Mouse (Mus musculus) embryonic fibroblast, embryonic 13.5 days (primary cell): Measurements from ENCODE around the gene Pgc. TPM values are rescaled to one million over a fixed set of nuclear protein-coding genes. Genes with fewer than 3 reads are reported as not detected.

Experiments used
- H3K27ac ChIP-seq: 2 replicates; pipeline ENCODE4 v1.5.1; 2012; ENCODE audit warnings: low read length, control low read depth, inconsistent platforms; ENCODE audit not compliant: insufficient read depth
- H3K4me1 ChIP-seq: 2 replicates; pipeline ENCODE4 v1.6.1; 2011; ENCODE audit warnings: low read length; ENCODE audit not compliant: control insufficient read depth, insufficient read depth
- H3K4me3 ChIP-seq: 2 replicates; pipeline ENCODE4 v1.5.1; 2011; ENCODE audit warnings: mild to moderate bottlenecking, control low read depth, low read length; ENCODE audit not compliant: insufficient read depth
- CTCF ChIP-seq: IDR thresholded peaks from 2 replicates; pipeline ENCODE4 v1.5.1; 2011; ENCODE audit warnings: mild to moderate bottlenecking, control low read depth, low read length, moderate library complexity, borderline replicate concordance; ENCODE audit not compliant: insufficient read depth
- POLR2A ChIP-seq: IDR thresholded peaks from 2 replicates; pipeline ENCODE4 v1.6.1; 2011; ENCODE audit warnings: low read depth, mild to moderate bottlenecking, control low read depth, low read length, moderate library complexity
- polyA plus RNA-seq: library from polyadenylated mRNA; stranded (reverse); fragments of >200 nt; gene quantifications from 2 replicates; pipeline ENCODE4 v1.2.4, GENCODE M21; 2011; ENCODE audit warnings: low read depth; ENCODE audit not compliant: missing spikeins, insufficient read length

Pgc gene
- polyA plus RNA-seq, 1 experiment, result not detected

- H3K4me3 ChIP-seq, result no peak overlapping the region
- H3K27ac ChIP-seq, result no peak overlapping the region
- no peaks in the 10 kb centered on the region for H3K4me1 ChIP-seq
- no peak for TF ChIP-seq CTCF
- no peak for TF ChIP-seq POLR2A
These were observed 9.0 kb downstream of the Pgc start for GRCm38 (mm10) chr17:47735553-47736100.

GRCm38 (mm10) chr17:47736856-47737255 lies 10.2 kb downstream of the Pgc start, which contains the start of gene Tfeb:
Gene Tfeb, plus strand, starts transcription at chr17:47737030.
- no peak within 1 kb of the TSS for H3K27ac ChIP-seq
- H3K4me3 ChIP-seq, result peak within 1 kb of the TSS; percentile 55
- TF ChIP-seq CTCF, result peak; percentile 60
- TF ChIP-seq POLR2A, result no peak; the same call in 1 of the 2 replicates
- no peaks in the 10 kb centered on the region for H3K4me1 ChIP-seq

- H3K27ac ChIP-seq, result no peak overlapping the region
These were observed 10.8 kb downstream of the Pgc start for GRCm38 (mm10) chr17:47737271-47738065.

GRCm38 (mm10) chr17:47738066-47738878 lies 11.6 kb downstream of the Pgc start:
- Histone ChIP-seq H3K4me1 (no peaks in the 10 kb centered on the region), H3K27ac (no peak overlapping the region), H3K4me3 (peak overlapping the region; percentile 55)
- no peak for TF ChIP-seq CTCF
- TF ChIP-seq POLR2A, result no peak

More at GRCm38 (mm10) chr17:47737271-47738065, 10.8 kb downstream of the Pgc start:
- no peaks in the 10 kb centered on the region for H3K4me1 ChIP-seq
- H3K4me3 ChIP-seq, result peak overlapping the region; percentile 55
- TF ChIP-seq POLR2A (peak; percentile 62), CTCF (no peak)

- Histone ChIP-seq H3K27ac (no peak overlapping the region), H3K4me3 (peak overlapping the region; percentile 55), H3K4me1 (no peaks in the 10 kb centered on the region)
- TF ChIP-seq CTCF, result no peak
- TF ChIP-seq POLR2A, result peak; percentile 30; the same call in 1 of the 2 replicates
These were observed 12.5 kb downstream of the Pgc start for GRCm38 (mm10) chr17:47738879-47739798.

GRCm38 (mm10) chr17:47740186-47740585 lies 13.5 kb downstream of the Pgc start:
- H3K4me1 ChIP-seq, result no peaks in the 10 kb centered on the region
- no peak overlapping the region for H3K27ac ChIP-seq
- TF ChIP-seq CTCF, result no peak
- TF ChIP-seq POLR2A, result no peak
- no peak overlapping the region for H3K4me3 ChIP-seq

- no peaks in the 10 kb centered on the region for H3K4me1 ChIP-seq
- TF ChIP-seq CTCF (no peak), POLR2A (no peak)
- H3K27ac ChIP-seq, result no peak overlapping the region
- no peak overlapping the region for H3K4me3 ChIP-seq
These were observed 16.5 kb downstream of the Pgc start for GRCm38 (mm10) chr17:47742991-47743734.

GRCm38 (mm10) chr17:47744086-47744485 lies 17.4 kb downstream of the Pgc start:
- Histone ChIP-seq H3K4me1 (no peaks in the 10 kb centered on the region), H3K4me3 (no peak overlapping the region), H3K27ac (no peak overlapping the region)
- no peak for TF ChIP-seq CTCF
- no peak for TF ChIP-seq POLR2A
